In genomic region chr13:63140784-63141183, GRCm38 (mm10) we compare ENCODE assay signal across 12 mouse cellular contexts.
DNase-seq lines count a peak whose midpoint lies in the region; ATAC-seq lines count a peak whose summit lies in the region.
"Had no signal": no experiment of that assay in that cellular context is flagged by ENCODE, and none has a peak within 500 bp of the region (broad histone marks: within the 10 kb centered on the region; RNA-seq: fewer than 3 reads in every experiment).

No protein-coding gene starts in this region.

- ATAC-seq in CD4-positive, CD25-positive, alpha-beta regulatory T cell, adult 4 months = peak; percentile 56
- ATAC-seq in activated CD4-positive, CD25-positive, alpha-beta regulatory T cell, adult 4 months = peak; percentile 29
- peak; percentile 67 for ATAC-seq in inflammation-experienced regulatory T-cells, adult 6 months
- ATAC-seq in megakaryocyte, adult 5-6 weeks (ENCODE audit: poor library complexity, severe bottlenecking) = no peak
- ATAC-seq: intestine, embryonic 16.5 days had no signal

- no peaks in the 10 kb centered on the region for H3K9me3 ChIP-seq in heart, embryonic 10.5 days

- whole genome bisulfite sequencing in heart, embryonic 10.5 days = 85% methylated on average over 6 of the region's 6 CpGs

- no peaks in the 10 kb centered on the region for H3K27me3 ChIP-seq in heart, embryonic 10.5 days (ENCODE audit: insufficient read depth, poor library complexity, severe bottlenecking)

- intact Hi-C loops in heart, postnatal 10 days (cut with DNase I) = no loop called here

- DNase-seq in heart, embryonic 10.5 days (ENCODE audit: low spot score) = peak; percentile 31
- no peak for DNase-seq in heart, postnatal 10 days
- no peak for DNase-seq in cerebellum, postnatal 25 days
- DNase-seq in B cell, adult 2 months = no peak
- DNase-seq: adrenal gland, postnatal 25 days; kidney, postnatal 4 days had no signal

- 0 out of 2 replicates have a peak, but pooled peaks cover 2% of the 10 kb centered on the region for H3K36me3 ChIP-seq in heart, embryonic 10.5 days

- no peak overlapping the region for H3K4me3 ChIP-seq in heart, embryonic 10.5 days

- no peak overlapping the region for H3K27ac ChIP-seq in heart, embryonic 10.5 days
- H3K27ac ChIP-seq: liver, embryonic 14.5 days had no signal

- peaks cover 6% of the 10 kb centered on the region; the same call in 1 of the 2 replicates for H3K4me1 ChIP-seq in heart, embryonic 10.5 days
